Mouse (Mus musculus) small intestine, adult 2 months (tissue): ENCODE data around the gene Nin.

Experiments
- CTCF ChIP-seq: fragments of 200-500 bp; IDR thresholded peaks from 2 replicates; pipeline ENCODE4 v1.5.1; 2012; ENCODE audit warnings: low read depth, mild to moderate bottlenecking, control low read depth, inconsistent platforms, low read length, moderate library complexity, mixed read lengths; ENCODE audit not compliant: insufficient replicate concordance, insufficient read length; ENCODE audit errors: extremely low read depth
- POLR2A ChIP-seq: fragments of 200-500 bp; IDR thresholded peaks from 2 replicates; pipeline ENCODE4 v1.6.1; 2012; ENCODE audit warnings: low read depth, mild to moderate bottlenecking, control low read depth, inconsistent platforms, low read length, moderate library complexity

GRCm38 (mm10) chr12:70102426-70102825 is 11.1 kb downstream of the Nin start:
- no peak for TF ChIP-seq POLR2A
- no peak for TF ChIP-seq CTCF
